In genomic region chr1:135131560-135131959, GRCm38 (mm10) we compare ENCODE assay signal across 12 mouse cellular contexts. TPM values are rescaled to one million over a fixed set of nuclear protein-coding genes. Genes with fewer than 3 reads are reported as not detected.
A peak's percentile ranks its signal among the peaks of the same experiment; 100 is the strongest.
DNase-seq lines count a peak whose midpoint lies in the region; ATAC-seq and TF ChIP-seq lines count a peak whose summit lies in the region.
"Had no signal": no experiment of that assay in that cellular context is flagged by ENCODE, and none has a peak within 500 bp of the region (broad histone marks: within the 10 kb centered on the region; RNA-seq: fewer than 3 reads in every experiment).

No protein-coding gene starts in this region.

- WGBS in heart, embryonic 13.5 days, result 41% methylated on average over 8 of the region's 8 CpGs
- WGBS in spleen, adult 2 months, result 7% methylated on average over 8 of the region's 8 CpGs
- 7% methylated on average over 8 of the region's 8 CpGs for WGBS in liver, embryonic 14.5 days (ENCODE audit: insufficient replicate concordance)
- WGBS in midbrain, embryonic 14.5 days, result 71% methylated on average over 8 of the region's 8 CpGs

- H3K9me3 ChIP-seq in heart, embryonic 13.5 days, result no peaks in the 10 kb centered on the region
- no peaks in the 10 kb centered on the region for H3K9me3 ChIP-seq in liver, embryonic 14.5 days (ENCODE audit: control insufficient read depth, low read length)
- no peaks in the 10 kb centered on the region for H3K9me3 ChIP-seq in midbrain, embryonic 14.5 days (ENCODE audit: control insufficient read depth, low read length)
- H3K9me3 ChIP-seq: intestine, embryonic 15.5 days had no signal

- no peaks in the 10 kb centered on the region for H3K36me3 ChIP-seq in heart, embryonic 13.5 days
- no peaks in the 10 kb centered on the region; the same call in 1 of the 2 replicates for H3K36me3 ChIP-seq in spleen, adult 2 months (ENCODE audit: control insufficient read depth, insufficient read depth, low read length)
- no peaks in the 10 kb centered on the region; the same call in 1 of the 2 replicates for H3K36me3 ChIP-seq in liver, embryonic 14.5 days (replicated peaks; ENCODE audit: control insufficient read depth, insufficient read depth, low read depth)
- no peaks in the 10 kb centered on the region for H3K36me3 ChIP-seq in midbrain, embryonic 14.5 days (ENCODE audit: control insufficient read depth, insufficient read depth, low read length)
- H3K36me3 ChIP-seq: intestine, embryonic 15.5 days had no signal

- H3K27ac ChIP-seq in heart, embryonic 13.5 days (replicated peaks), result 0 out of 2 replicates have a peak overlapping the region, but pooled peaks have one; percentile 49
- H3K27ac ChIP-seq in spleen, adult 2 months (ENCODE audit: insufficient read depth, low read length), result peak overlapping the region; percentile 88
- H3K27ac ChIP-seq in liver, embryonic 14.5 days, result peak overlapping the region; percentile 17
- H3K27ac ChIP-seq in midbrain, embryonic 14.5 days (replicated peaks; ENCODE audit: low read depth, low read length), result no peak overlapping the region

- H3K4me2 ChIP-seq in heart, embryonic 13.5 days, result no peak overlapping the region
- H3K4me2 ChIP-seq in liver, embryonic 14.5 days (ENCODE audit: low read depth), result peak overlapping the region; percentile 63
- H3K4me2 ChIP-seq in midbrain, embryonic 14.5 days (ENCODE audit: low read length), result no peak overlapping the region

- peaks cover 36% of the 10 kb centered on the region for H3K4me1 ChIP-seq in heart, embryonic 13.5 days
- peaks cover 56% of the 10 kb centered on the region for H3K4me1 ChIP-seq in spleen, adult 2 months (ENCODE audit: control insufficient read depth, insufficient read depth, insufficient read length)
- peaks cover 26 to 33% of the 10 kb centered on the region in 2 experiments for H3K4me1 ChIP-seq in liver, embryonic 14.5 days (replicated peaks; ENCODE audit: control insufficient read depth in 2 of 2, insufficient read depth in 2 of 2, low read length in 1 of 2)
- no peaks in the 10 kb centered on the region for H3K4me1 ChIP-seq in midbrain, embryonic 14.5 days (ENCODE audit: control insufficient read depth, insufficient read depth, low read length)

- ATAC-seq in heart, embryonic 13.5 days (ENCODE audit: extremely low read depth, insufficient number of reproducible peaks, low FRiP score, low TSS enrichment), result no peak
- ATAC-seq in liver, embryonic 14.5 days (ENCODE audit: insufficient read depth), result no peak
- ATAC-seq in midbrain, embryonic 14.5 days (ENCODE audit: low FRiP score, low TSS enrichment), result no peak
- ATAC-seq: intestine, embryonic 15.5 days had no signal

- peaks cover 71% of the 10 kb centered on the region for H3K27me3 ChIP-seq in heart, embryonic 13.5 days (replicated peaks)
- no peaks in the 10 kb centered on the region for H3K27me3 ChIP-seq in spleen, adult 2 months (ENCODE audit: control insufficient read depth, insufficient read depth, low read length)
- H3K27me3 ChIP-seq in liver, embryonic 14.5 days (ENCODE audit: control insufficient read depth, insufficient read depth, low read length), result no peaks in the 10 kb centered on the region; the same call in 1 of the 2 replicates
- no peaks in the 10 kb centered on the region for H3K27me3 ChIP-seq in midbrain, embryonic 14.5 days (ENCODE audit: control insufficient read depth, insufficient read depth, low read length)

- no peak for TF ChIP-seq POLR2A in spleen, adult 2 months (IDR thresholded peaks at IDR 0.05; ENCODE audit: low read depth, low read length)

- no peak overlapping the region for H3K4me3 ChIP-seq in heart, embryonic 13.5 days
- H3K4me3 ChIP-seq in spleen, adult 2 months (ENCODE audit: extremely low read depth, insufficient read depth, insufficient read length), result no peak overlapping the region
- no peak overlapping the region for H3K4me3 ChIP-seq in liver, embryonic 14.5 days (ENCODE audit: insufficient read depth in 1 of 2, low read depth in 2 of 2, low read length in 2 of 2)
- no peak overlapping the region for H3K4me3 ChIP-seq in midbrain, embryonic 14.5 days (replicated peaks; ENCODE audit: low read depth, low read length)
- H3K4me3 ChIP-seq: intestine, embryonic 15.5 days had no signal

- intact Hi-C loops in heart, postnatal 25 days (cut with DNase I), result no loop called here

- no peak for DNase-seq in heart, postnatal 25 days (ENCODE audit: low spot score)
- DNase-seq in spleen, adult 2 months (ENCODE audit: low read depth in 1 of 2, low spot score in 2 of 2), result no peak
- DNase-seq in spleen, adult 18-20 months, result no peak
- DNase-seq in liver, embryonic 14.5 days (ENCODE audit: low read depth in 3 of 3, low spot score in 3 of 3), result no peak
- peak; percentile 66 to 70 for DNase-seq in thymus, postnatal 36 days
- DNase-seq in T-cell, adult 2 months (ENCODE audit: low spot score), result no peak
- no peak for DNase-seq in midbrain, embryonic 14.5 days
- DNase-seq: cerebellum, adult 8-10 months had no signal

- TF ChIP-seq EP300 in liver, embryonic 14.5 days (IDR thresholded peaks at IDR 0.05; ENCODE audit: low read depth), result no peak

- TF ChIP-seq CTCF in spleen, adult 2 months (IDR thresholded peaks at IDR 0.05; ENCODE audit: extremely low read depth, insufficient read depth, insufficient read length, insufficient replicate concordance), result no peak
- TF ChIP-seq CTCF in liver, embryonic 14.5 days (IDR thresholded peaks at IDR 0.05; ENCODE audit: low read depth), result no peak

- no peak overlapping the region for H3K9ac ChIP-seq in heart, embryonic 13.5 days
- H3K9ac ChIP-seq in liver, embryonic 14.5 days (replicated peaks), result no peak overlapping the region; the same call in 1 of the 2 replicates
- no peak overlapping the region for H3K9ac ChIP-seq in midbrain, embryonic 14.5 days (replicated peaks; ENCODE audit: low read length)
- H3K9ac ChIP-seq: intestine, embryonic 15.5 days had no signal

RNA-seq across cellular contexts. Expression of gene Ptpn7, which starts 0.9 kb away (rescaled TPM):
- 1.2 and 1.4 TPM in 2 replicates for polyA plus RNA-seq in heart, embryonic 13.5 days (2015; fragmentation: Nextera tagmentation; extraction: Ambion mirVana)
- total RNA-seq in heart, postnatal 25 days (2021), result under 1 TPM; 0.44 to 0.50 TPM
- polyA plus RNA-seq in spleen, adult 2 months (2012; rRNA removed), result 33.4 and 39.4 TPM in 2 replicates
- 11.9 and 12.4 TPM in 2 replicates for polyA plus RNA-seq in liver, embryonic 14.5 days (2012; rRNA removed)
- polyA plus RNA-seq in liver, embryonic 14.5 days (2014; fragmentation: Nextera tagmentation; extraction: Ambion mirVana), result 8.6 and 9.4 TPM in 2 replicates
- polyA plus RNA-seq in midbrain, embryonic 14.5 days (2014; fragmentation: Nextera tagmentation; extraction: Ambion mirVana), result 0.27 and 0.62 TPM in 2 replicates

RNA-seq across cellular contexts. Expression of gene Arl8a, which starts 15.1 kb away (rescaled TPM):
- polyA plus RNA-seq in heart, embryonic 13.5 days (2015; fragmentation: Nextera tagmentation; extraction: Ambion mirVana), result 33.3 and 33.9 TPM in 2 replicates
- 10 to 100 TPM; 17.9 to 20.3 TPM for total RNA-seq in heart, postnatal 25 days (2021)
- polyA plus RNA-seq in spleen, adult 2 months (2012; rRNA removed), result 39.9 and 50.9 TPM in 2 replicates
- 8.1 and 9.2 TPM in 2 replicates for polyA plus RNA-seq in liver, embryonic 14.5 days (2012; rRNA removed)
- 7.2 and 8.5 TPM in 2 replicates for polyA plus RNA-seq in liver, embryonic 14.5 days (2014; fragmentation: Nextera tagmentation; extraction: Ambion mirVana)
- polyA plus RNA-seq in midbrain, embryonic 14.5 days (2014; fragmentation: Nextera tagmentation; extraction: Ambion mirVana), result 322 and 380 TPM in 2 replicates

RNA-seq across cellular contexts. Expression of gene Lgr6, which starts 26.5 kb away (rescaled TPM):
- polyA plus RNA-seq in heart, embryonic 13.5 days (2015; fragmentation: Nextera tagmentation; extraction: Ambion mirVana), result 1.3 and 2.7 TPM in 2 replicates
- total RNA-seq in heart, postnatal 25 days (2021), result 10 to 100 TPM; 14.6 to 17.5 TPM
- 0.21 and 0.47 TPM in 2 replicates for polyA plus RNA-seq in spleen, adult 2 months (2012; rRNA removed)
- 0.02 TPM in 2 replicates for polyA plus RNA-seq in liver, embryonic 14.5 days (2012; rRNA removed)
- polyA plus RNA-seq in liver, embryonic 14.5 days (2014; fragmentation: Nextera tagmentation; extraction: Ambion mirVana), result 0.05 and 0.08 TPM in 2 replicates
- polyA plus RNA-seq in midbrain, embryonic 14.5 days (2014; fragmentation: Nextera tagmentation; extraction: Ambion mirVana), result 0.87 and 0.98 TPM in 2 replicates
- total RNA-seq: neutrophil, adult 5-6 weeks had no signal

RNA-seq across cellular contexts. Expression of gene Gpr37l1, which starts 35.9 kb away (rescaled TPM):
- polyA plus RNA-seq in heart, embryonic 13.5 days (2015; fragmentation: Nextera tagmentation; extraction: Ambion mirVana), result not detected in 2 replicates
- 1 to 10 TPM in 1 of 2 experiments, under 1 TPM in 1; 0.81 to 1.1 TPM for total RNA-seq in heart, postnatal 25 days (2021)
- 0.16 and 0.20 TPM in 2 replicates for polyA plus RNA-seq in spleen, adult 2 months (2012; rRNA removed)
- 0.01 TPM in 1 of 2 replicates, not detected in the other for polyA plus RNA-seq in liver, embryonic 14.5 days (2012; rRNA removed)
- polyA plus RNA-seq in liver, embryonic 14.5 days (2014; fragmentation: Nextera tagmentation; extraction: Ambion mirVana), result not detected in 2 replicates
- polyA plus RNA-seq in midbrain, embryonic 14.5 days (2014; fragmentation: Nextera tagmentation; extraction: Ambion mirVana), result 0.30 and 0.34 TPM in 2 replicates
- total RNA-seq: megakaryocyte progenitor cell, adult 5-6 weeks; neutrophil, adult 5-6 weeks had no signal

Comparison
In these comparisons a context has a peak if more than half of its experiments do, and no peak if none do; other contexts are left out.
1. DNase-seq: peak in thymus, postnatal 36 days (2 of 2); none in heart, postnatal 25 days (single experiment), spleen, adult 2 months (0 of 2), spleen, adult 18-20 months (0 of 2), liver, embryonic 14.5 days (0 of 3), T-cell, adult 2 months (single experiment) and midbrain, embryonic 14.5 days (single experiment).